Mouse (Mus musculus) kidney, postnatal 25 days (tissue): ENCODE data around the gene Ncl.
A peak's percentile ranks its signal among the peaks of the same experiment; 100 is the strongest.
"Not testable (repeated sequence)": the region's sequence is repeated elsewhere in the genome, so short reads cannot be mapped to it uniquely, and the experiment has no call there.

Source experiments
- DNase-seq, 2 experiments: peaks; one replicate each; pipeline ENCODE4 v3.0.0; 2021; ENCODE audit warnings: mixed read lengths in 2 of 2

Ncl gene

DNA sequence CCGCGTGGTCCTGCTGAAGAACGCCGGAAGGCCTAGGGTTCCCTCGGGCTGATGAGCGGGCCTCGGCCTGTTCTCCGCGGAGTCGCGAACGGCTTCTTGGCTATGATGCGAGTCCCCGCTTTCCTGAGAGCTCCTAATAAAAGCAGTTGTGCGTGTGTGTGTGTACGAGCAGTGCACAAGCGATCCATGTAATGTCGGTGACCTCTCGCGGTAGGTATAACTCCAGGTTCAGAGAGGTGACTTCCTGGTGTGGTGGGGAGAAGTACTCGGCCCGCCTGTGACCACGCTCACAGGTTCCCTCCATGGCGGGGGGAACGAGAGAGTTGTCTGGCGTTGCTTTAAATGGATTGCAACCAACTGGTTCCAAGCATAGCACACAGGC lies 589 bp upstream of the Ncl start:
- no peak for DNase-seq

DNA sequence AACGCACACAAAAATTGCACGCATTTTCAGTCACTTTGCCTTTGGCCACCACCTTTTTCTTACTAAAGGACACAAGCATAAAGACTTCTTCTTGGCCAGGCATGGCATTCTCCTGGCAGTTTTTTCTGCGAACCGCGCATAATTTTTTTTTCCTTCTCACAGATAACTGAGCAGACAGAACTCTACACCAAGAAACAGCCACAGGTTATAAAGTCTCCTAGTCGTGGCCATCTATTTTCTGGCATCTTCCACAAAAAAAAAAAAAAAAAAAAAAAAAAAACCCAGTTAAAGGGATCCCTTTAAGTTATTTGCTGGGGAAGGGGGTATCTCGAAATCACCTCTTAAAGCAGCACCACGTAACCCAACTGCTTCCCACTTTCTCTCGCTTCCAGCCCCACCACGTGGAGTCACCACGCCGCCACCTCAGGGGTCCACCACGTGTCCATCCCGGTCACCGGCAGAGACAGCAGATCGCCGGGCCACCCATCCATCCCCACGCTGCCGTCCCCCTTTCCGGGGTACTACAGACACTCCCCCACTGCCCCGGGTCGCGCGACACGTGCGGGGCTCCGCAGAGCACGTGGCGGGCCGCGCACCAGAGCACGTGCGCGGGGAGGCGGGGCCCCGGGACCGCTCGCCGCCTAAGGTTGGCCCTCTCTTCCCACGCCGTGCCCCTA lies 833 bp downstream of the Ncl start:
- DNase-seq, result no peak

DNA sequence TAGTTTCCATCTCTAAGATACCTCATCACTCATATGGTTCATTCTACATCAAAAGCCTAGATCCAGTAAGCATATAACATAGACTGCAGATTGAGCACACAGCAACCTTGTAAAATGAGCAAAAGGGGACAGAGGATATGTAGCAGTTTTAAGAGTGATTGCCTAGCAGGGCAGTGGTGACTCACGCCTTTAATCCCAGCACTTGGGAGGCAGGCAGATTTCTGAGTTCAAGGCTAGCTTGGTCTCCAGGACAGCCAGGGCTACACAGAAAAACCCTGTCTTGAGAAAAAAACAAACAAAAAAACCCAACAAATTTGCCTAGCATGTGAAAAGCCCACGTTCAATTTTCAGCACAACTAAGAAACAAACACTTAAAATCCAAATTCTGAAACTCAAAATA lies 5.0 kb downstream of the Ncl start:
- DNase-seq, result no peak

DNA sequence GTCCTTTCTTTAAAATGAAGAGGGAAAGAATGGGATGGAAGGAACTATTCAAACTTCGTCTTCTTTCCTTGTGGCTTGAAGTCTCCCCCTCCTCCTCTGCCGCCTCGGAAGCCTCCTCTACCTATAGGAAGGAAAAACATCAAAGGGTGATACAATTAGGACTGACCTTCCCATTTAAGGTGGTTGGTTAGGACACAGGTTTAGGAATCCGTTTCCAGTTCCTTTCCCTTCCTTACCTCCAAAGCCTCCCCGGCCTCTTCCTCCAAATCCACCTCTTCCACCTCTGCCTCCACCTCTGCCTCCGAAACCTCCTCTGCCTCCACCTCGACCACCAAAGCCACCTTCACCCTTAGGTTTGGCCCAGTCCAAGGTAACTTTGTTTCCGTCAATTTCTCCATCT lies 8.6 kb downstream of the Ncl start:
- DNase-seq, result no peak

DNA sequence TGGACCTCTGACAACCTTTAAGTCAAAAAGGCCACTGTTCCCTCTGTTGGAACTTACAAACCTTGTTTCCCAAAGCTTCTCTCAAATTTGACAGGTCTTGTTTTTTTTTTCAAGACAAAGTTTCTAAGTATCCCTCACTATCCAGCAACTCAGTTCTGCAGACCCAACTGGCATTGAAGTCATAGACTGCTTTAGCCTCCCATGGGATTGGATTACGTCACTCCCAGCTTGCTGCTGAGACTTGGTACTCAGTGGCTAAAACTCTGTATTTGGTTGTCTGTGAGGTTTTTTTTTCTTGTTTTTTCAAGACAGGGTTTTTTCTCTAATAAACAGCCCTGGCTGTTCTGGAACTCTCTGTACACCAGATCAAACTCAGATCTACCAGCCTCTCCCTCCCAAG lies 9.5 kb downstream of the Ncl start:
- no peak for DNase-seq

- DNase-seq, result no peak
These were observed 10.0 kb downstream of the Ncl start for GRCm38 (mm10) chr1:86349201-86349600.

- DNase-seq, result no peak
These were observed 10.4 kb downstream of the Ncl start for GRCm38 (mm10) chr1:86348801-86349200.

DNA sequence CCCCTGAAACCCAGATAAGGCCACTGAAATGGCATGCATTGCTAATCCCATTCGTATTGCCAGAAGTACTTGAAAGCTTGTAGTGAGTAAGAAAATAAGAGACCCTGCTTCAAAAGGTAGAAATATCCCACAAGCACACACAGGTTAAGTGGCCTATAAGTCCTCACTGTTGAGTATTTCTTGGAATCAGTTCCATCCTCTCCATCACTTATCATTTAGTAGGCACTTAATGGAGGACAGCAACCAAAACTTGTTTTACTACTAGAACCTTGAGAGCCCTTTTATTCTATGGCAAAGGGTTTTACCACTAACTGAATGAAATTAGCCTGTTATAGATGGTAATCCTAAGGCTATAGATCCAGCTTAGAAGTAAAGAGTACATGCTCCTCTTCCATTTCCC lies 11.1 kb downstream of the Ncl start:
- no peak for DNase-seq

DNA sequence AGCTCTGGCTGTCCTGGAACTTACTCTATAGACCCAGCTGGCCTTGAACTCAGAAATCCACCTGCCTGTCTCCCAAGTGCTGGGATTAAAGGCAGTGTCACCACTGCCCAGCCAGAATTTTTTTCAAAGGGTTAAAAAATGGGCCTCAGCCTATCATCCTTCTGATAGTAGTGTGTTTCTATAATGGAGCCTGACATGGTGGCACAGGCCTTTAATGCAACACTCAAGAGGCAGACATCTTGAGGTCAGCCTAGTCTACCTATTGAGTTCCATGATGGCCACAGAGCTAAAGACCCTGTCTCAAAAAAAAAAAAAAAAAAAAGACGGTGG lies 11.5 kb downstream of the Ncl start:
- no peak for DNase-seq

DNA sequence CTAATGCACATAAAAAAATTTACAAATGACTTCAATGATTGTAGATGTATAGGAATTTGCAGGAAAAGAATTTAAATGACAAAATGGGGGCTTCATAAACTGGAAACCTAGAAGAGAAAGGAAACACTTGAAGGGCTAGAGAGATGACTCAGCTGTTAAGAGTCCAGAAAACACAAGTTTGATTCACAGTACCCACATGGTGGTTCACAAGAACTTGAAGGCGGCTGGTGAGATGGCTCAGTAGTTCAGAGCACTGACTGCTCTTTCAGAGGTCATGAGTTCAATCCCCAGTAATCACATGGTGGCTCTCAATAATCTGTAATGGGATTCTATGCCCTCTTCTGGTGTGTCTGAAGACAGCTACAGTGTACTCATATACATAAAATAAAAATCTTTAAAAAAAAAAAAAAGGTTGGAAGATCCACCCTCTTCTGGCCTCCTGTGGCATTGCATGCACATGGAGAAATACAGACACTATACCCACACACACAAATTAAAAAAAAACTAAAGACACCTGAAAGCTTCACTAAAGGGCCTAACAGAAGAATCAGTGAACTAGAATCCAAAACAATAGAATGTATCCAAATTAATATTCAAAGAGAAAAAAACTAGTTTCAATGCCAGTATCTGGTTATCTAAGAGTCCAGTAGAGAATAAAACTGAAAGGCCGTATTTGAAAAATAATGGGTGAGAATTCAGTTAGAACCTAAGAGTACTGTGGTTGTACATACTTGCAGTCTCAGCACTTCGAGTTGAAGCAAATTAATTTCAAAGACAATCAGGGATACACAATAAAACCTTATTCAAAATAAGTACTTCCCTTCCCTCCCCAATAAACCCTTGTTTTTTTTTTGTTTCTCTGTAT lies 12.1 kb downstream of the Ncl start:
- no peak for DNase-seq

DNA sequence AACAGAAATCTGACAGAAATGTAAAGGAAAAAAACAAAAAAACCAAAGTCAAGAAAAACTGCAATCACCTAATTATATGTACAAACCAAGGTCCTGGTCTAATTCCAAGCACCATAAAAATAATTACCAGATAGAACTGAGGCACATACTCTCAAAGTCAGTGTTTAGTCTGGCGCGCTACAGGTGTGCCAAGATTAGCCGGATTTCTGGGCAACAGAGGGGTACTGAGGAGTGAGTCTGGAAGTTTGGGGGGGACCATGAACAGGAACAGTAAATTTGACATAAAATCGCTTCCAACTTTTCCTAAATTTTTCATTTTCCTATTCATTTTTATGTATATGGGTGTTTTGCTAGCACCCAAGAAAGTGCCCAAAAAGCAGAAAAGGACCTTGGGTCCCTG lies 13.2 kb downstream of the Ncl start:
- DNase-seq, result no peak

DNA sequence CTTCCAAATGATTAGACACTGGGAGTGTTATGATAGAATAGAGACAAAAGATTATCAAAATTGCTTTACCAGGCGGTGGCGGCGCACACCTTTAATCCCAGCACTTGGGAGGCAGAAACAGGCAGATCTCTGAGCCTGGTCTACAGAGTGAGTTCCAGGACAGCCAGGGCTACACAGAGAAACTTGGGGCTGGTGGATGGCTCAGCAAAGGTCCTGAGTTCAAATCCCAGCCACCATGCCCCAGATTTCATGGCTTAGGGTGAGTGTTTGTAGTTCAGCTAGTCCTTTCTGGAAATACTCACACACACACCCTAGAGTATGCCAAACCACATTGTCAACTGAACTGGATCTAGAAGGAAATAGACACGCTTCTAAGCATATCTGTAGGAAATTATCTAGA lies 14.1 kb downstream of the Ncl start:
- DNase-seq, result no peak

GRCm38 (mm10) chr1:86343969-86344861 lies 15.0 kb downstream of the Ncl start:
- no peak for DNase-seq

DNA sequence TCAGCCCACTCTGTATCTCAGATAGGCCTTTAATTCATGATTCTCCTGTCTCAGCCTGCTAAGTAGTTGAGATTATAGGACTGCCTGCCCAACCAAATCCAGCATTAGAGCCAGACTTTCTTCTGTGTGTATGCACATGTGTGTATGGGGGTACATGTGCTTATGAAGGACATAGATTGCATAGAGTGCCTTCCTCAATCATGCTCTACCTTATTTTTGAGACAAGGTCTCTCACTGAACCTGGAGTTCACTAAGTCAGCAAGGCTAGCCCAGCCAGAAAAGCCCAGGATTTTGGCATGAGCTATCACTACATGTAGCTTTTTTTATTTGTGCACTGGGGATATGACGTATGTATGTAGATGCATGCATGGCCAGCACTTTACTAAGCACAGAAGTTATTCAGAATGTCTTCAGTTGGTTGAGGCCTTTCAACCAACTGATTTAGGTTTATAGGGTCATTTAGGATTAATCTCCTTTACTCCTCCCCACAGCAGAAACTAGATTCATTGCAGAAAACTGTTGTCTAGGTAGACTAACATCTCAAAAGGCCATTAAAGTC lies 16.0 kb downstream of the Ncl start:
- no peak for DNase-seq

GRCm38 (mm10) chr1:86342371-86342770 lies 16.8 kb downstream of the Ncl start:
- no peak for DNase-seq

DNA sequence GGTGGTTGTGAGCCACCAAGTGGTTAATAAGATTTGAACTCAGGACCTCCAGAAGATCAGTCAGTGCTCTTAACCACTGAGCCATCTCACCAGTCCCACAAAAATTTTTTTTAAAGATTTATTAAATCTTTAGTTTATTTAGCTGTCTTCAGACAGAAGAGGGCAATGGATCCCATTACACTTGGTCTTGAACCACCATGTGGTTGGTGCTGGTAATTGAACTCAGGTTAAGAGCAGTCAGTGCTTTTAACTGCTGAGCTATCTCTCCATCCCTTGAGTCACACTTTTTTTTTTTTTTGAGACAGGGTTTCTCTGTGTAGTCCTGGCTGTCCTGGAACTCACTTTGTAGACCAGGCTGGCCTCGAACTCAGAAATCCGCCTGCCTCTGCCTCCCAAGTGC lies 18.1 kb downstream of the Ncl start:
- DNase-seq, result not testable (repeated sequence)

GRCm38 (mm10) chr1:86339156-86339812 lies 19.9 kb downstream of the Ncl start:
- DNase-seq, result peak; percentile 66 to 92

GRCm38 (mm10) chr1:86336330-86336729 lies 22.9 kb downstream of the Ncl start:
- no peak for DNase-seq

- DNase-seq, result no peak
These were observed 38.3 kb downstream of the Ncl start for GRCm38 (mm10) chr1:86320822-86321413.

DNA sequence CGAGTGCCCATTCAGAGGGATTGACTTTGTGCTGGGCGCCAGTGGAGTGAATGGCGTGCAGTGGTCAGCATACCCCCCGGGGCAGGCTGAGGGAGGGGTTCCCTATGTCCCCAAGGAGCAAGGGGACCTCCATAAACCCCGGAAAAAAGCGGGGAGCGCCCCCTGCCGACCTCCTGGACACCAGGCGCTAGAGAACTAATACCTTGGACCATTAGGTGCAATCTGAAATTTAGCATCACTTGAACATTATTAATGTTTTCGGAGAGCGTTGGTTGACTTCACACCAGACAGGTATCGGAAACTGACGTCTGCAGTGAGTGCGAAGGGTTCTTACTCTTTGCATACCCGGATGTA lies 45.5 kb downstream of the Ncl start:
- DNase-seq, result peak; percentile 69 to 73

DNA sequence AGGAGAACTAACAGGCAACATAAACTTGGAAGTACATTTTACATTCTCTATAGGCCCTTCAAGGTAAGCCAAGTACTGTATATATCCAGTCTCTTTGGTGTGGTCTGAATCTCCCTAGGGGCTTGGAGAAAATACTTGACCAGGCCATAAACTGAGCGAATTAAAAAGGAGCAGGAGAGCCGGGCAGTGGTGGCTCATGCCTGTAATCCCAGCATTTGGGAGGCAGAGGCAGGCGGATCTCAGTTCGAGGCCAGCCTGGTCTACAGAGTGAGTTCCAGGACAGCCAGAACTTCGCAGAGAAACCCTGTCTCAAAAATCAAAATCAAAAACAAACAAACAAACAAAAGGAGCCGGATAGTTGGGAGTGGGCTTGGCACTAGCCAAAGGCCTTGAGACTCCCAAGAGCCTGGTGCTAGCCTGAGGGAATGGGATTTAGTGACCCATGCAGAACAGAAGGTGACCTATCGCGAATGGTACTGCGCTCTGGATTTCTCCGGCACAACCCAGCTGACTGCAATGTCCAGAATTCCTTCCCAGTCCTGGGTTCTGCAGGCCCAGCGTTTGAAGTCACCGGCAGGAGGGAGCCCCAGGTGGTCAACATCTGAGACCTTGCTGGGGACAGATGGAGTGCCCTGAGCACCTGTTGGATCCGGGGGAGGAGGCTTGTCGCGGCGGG lies 46.0 kb downstream of the Ncl start:
- peak in 1 of 2 experiments; percentile 62 for DNase-seq

GRCm38 (mm10) chr1:86312269-86312668 lies 46.9 kb downstream of the Ncl start:
- DNase-seq, result no peak
